Mouse (Mus musculus) bone marrow, adult 2 months (tissue): ENCODE results near the gene 4930402H24Rik.

Source experiments
- CTCF ChIP-seq: fragments of 200-500 bp; IDR thresholded peaks from 2 replicates; pipeline ENCODE4 v1.5.1; 2011; ENCODE audit warnings: low read length, control low read depth; ENCODE audit not compliant: control insufficient read depth, insufficient read depth
- POLR2A ChIP-seq: fragments of 200-500 bp; IDR thresholded peaks from 2 replicates; pipeline ENCODE4 v1.6.1; 2011; ENCODE audit warnings: low read depth, mild to moderate bottlenecking, control low read depth, low read length, borderline replicate concordance; ENCODE audit not compliant: control insufficient read depth

GRCm38 (mm10) chr2:130740096-130740495, 166.1 kb downstream of the 4930402H24Rik start:
- TF ChIP-seq CTCF, result no peak
- no peak for TF ChIP-seq POLR2A
